Mouse (Mus musculus): ENCODE data around the gene Trim56. TPM values are rescaled to one million over a fixed set of nuclear protein-coding genes. Genes with fewer than 3 reads are reported as not detected.

Trim56 gene
- total RNA-seq, 1 experiment from 2014 or later = 38.1 TPM

DNA sequence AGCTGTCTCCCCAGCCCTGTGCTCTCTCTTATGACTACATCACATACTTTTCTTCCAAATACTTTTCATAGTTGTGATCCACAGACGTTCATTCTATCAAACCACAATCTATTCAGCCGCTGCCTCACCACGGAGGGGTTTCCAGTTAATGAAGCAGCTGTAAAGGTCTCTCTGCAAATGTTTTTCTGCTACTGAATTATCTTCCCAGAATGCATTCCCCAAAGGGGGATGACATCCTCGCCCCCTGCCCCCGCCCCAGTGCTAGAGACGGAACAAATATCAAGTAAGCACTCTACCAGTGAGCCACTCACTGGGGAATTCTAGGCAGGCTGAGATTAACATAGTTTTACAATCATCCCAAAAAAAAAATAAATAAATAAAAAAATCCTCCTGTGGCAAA is 7.9 kb downstream of the Trim56 start:
- DNase-seq = no peak

DNA sequence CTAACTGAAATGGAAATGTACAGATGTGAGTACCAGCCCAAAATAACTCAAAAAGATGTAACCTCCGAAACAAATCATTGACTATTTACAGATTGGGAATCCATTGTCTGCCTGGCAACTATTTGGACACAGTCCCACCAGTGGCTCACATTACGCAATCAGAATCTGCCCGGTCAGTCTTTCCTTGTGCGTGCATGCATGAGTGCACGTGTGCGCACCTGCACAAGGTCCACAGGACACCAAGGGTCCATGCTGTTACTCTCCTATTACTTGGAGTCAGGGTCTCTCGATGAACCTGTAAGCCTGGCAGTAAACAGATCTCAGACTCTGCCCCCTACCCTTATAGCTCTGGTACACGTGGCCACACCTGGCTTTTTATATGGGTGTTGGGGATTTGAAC is 8.3 kb downstream of the Trim56 start:
- no peak for DNase-seq

- DNase-seq = peak; percentile 86
Measured at GRCm38 (mm10) chr5:137107024-137107423, 9.0 kb downstream of the Trim56 start.

DNA sequence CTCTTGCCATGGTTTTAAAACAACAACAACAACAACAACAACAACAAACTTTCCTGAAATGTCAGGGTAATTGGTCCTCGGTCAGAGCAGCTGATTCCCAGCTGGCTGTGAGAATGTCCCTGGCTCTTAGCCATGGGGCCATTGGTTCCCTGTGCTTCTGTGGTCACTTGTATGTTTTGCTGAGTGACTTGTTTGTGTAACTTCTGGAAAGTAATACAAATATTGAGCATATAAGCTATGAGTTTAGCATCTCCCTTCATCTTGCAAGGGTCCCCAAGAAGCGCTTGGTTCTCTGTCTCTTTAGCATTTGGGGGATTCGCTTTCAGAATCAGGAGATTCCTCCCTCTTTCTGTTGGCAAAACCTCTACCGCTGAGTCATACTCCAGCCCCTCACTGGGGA is 9.6 kb downstream of the Trim56 start:
- DNase-seq = no peak

DNA sequence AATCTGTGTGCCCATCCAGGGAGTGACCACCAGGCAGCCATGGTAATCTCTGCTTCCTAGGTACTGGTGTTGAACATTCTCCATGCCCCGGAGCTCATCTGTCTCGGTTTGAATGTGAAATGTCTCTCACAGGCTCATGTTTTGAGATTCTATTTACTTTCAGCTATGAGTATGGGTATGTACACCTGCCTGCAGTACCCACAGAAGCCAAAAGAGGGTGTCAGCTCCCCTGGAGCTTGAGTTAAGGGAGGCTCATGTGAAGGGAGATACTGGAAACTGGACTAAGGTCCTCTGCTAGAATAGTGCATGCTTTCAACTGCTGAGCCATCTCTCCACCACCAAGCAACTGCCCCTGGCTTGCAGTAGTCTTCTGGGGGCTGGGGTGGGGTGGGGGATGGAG is 12.0 kb downstream of the Trim56 start:
- DNase-seq = no peak

- DNase-seq = peak; percentile 88
Measured at GRCm38 (mm10) chr5:137102575-137103522, 13.2 kb downstream of the Trim56 start.

DNA sequence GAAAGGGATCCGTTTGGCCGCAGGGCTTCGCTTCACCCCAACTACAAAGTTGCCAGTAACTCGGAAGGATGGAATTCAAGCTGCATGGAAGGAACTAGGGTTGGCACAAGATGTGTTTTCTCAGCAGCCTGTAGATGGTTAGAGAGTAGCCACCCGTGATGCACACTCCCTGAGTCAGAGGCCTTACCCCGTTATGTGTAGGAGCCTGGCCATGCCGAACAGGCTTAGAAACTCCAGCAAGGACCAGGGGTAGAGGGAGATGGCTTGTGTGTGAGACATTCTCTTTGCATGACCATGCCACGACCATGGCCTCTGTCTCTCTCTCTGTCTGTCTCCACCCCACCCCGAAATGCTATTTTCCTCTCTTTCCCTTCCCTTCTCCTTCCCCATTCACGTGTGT is 13.9 kb downstream of the Trim56 start:
- DNase-seq = no peak

- DNase-seq = no peak
Measured at GRCm38 (mm10) chr5:137100660-137101059, 15.3 kb downstream of the Trim56 start.

DNA sequence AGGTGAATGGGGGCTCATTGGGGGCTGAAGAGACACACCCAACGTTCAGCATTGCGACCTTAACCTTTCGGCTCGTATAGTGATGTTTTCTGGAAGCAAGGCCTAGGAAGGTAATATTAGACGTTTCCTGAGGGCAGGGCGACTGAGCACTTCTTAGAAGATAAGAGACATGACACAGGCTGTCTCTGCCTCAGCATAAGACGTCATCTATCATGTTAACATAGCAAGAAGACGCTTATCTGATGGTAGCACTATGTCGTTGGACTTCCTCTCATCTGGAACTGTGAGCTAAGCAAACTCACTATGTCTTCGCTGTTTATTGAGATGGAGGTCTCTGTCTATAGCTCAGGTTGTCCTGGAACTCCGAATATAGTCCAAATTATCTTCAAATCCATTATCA is 17.6 kb downstream of the Trim56 start:
- no peak for DNase-seq

DNA sequence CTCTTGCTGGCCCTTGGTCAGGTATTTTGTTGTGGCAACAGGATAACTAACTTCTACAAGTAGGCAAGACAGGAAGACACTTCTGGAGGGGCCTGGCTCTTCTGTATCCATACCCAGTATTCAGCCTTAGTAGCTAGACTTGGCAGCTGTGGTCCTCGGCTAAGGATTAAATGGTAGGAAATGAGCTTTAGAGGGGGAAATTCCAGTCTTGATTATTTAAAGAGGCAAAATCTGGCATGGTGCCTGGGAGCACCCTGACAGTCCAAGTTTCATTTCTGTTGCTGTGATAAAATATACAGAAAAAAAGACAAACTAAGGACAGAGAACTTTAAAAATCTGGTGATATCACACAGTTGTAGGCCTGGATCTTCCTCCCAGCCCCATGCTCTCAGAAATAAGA is 20.0 kb downstream of the Trim56 start:
- no peak for DNase-seq

GRCm38 (mm10) chr5:137095135-137095534 is 20.9 kb downstream of the Trim56 start:
- DNase-seq = no peak

DNA sequence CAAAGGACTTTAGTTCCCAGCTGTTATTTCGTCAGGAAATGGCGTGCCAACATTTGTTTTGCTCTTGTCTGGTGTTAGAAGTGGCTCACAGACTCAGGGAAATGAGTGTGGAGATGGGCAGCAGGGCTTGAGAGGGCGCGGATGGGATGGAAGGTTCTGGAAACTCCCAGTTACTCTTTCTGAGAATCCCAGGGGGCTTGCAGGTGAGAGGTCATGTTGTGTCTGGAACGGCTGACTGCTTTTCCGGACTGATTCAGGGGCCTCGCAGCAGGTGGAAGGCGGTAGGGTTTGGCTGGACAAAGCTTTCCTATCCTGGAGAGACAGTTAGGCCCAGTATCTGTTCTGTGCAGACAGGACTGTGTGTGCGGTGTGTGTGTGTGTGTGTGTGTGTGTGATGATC is 22.3 kb downstream of the Trim56 start:
- peak; percentile 27 for DNase-seq

DNA sequence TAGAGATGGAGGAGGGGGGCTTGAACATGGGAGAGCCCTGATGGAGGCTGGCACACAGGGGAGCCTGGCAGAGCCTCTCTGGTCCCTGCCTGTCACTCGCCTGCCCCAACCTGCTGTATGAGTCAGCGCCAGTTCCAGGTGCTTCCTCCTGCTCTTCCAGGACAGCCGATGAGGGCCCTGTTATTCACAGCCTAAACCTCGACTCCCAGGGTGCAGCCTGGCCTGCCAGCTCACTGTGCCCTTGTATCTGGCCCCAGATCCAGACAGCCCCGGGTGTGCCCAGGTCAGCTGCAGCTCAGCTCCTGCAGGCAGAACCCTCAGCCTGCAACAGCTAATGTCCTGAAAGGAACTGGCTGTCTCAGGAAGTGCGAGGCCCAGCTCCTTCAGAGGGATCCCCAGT is 24.4 kb downstream of the Trim56 start:
- DNase-seq = peak; percentile 31

DNA sequence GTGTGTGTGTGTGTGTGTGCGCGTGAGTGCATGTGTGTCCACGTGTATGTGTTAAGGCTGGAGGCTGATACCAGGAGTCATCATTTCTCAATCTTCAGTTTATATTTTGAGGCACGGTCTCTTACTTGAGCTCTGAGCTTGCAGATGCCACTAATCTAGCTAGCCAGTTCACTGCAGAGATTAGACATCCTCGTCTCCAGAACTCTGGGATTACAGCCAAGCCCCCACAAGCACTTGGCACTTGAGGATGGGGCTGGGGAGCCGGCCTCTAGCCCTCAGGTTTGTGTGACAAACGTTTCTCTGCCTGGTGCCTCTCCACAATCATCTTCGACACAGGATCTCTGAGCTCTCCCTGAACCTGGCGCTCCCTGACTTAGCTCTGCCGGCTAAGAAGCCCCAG is 25.1 kb downstream of the Trim56 start:
- no peak for DNase-seq

DNA sequence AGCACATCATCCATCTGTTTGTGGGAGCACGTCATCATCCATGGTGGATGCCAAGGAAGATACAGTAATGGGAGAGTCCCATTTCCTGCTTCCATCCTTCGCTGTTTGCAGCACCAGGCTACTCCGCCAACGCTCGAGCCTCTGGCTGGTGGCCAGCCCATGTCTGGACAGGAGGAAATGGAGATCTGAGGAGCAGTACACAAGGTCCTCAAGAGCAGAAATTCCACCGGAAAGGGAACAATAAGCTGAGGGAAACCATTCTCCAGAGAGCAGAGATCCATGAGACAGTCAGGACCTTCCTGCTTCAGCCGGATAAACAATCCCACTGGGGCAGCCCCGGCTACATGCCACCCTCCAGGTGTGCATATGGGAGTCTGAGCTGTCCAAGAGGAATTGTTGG is 28.6 kb downstream of the Trim56 start:
- peak; percentile 77 for DNase-seq

- DNase-seq = no peak
Measured at GRCm38 (mm10) chr5:137085731-137086130, 30.3 kb downstream of the Trim56 start.

- DNase-seq = no peak
Measured at GRCm38 (mm10) chr5:137085021-137085420, 31.0 kb downstream of the Trim56 start.

GRCm38 (mm10) chr5:137083051-137083450 is 33.0 kb downstream of the Trim56 start:
- no peak for DNase-seq

DNA sequence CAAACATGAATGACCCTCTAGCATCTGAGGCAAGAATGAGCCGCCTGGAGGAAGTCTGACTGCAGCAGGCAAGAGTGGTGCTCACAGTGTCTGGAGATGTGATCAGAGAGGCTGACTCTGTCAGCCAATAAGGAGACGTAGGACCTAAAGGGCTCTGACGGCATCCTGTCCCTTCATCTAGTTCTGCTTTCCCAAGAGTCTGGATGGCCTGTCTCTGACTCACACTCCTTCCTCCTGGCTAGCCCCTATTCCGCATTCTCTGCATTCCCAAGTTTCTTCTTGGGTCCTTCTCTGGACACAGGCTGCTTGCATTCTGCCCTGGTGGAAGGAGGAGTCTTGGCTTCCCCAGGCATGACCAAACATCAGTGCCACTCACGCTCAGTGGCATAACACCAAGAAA is 36.2 kb downstream of the Trim56 start:
- peak; percentile 25 for DNase-seq

DNA sequence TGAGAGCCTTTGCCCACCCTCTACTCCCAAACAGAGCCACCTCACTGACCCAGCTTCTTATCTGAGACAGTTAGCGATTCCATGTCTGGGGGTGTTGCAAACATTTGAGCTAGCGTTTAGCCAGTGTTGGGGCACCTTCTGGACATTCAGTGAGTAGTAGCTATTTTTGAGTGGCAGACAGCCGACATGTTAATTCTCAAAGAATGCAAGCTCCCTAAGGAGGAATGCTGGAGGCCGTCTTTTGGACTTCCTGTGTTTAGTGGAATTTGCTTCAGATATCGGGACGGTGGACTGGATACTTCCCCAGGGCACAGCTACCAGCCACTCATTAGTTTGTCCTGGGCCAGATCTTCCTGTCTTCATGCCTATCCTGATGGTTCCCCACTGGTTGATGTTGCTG is 37.4 kb downstream of the Trim56 start:
- DNase-seq = no peak

GRCm38 (mm10) chr5:137078041-137078440 is 38.0 kb downstream of the Trim56 start:
- no peak for DNase-seq

DNA sequence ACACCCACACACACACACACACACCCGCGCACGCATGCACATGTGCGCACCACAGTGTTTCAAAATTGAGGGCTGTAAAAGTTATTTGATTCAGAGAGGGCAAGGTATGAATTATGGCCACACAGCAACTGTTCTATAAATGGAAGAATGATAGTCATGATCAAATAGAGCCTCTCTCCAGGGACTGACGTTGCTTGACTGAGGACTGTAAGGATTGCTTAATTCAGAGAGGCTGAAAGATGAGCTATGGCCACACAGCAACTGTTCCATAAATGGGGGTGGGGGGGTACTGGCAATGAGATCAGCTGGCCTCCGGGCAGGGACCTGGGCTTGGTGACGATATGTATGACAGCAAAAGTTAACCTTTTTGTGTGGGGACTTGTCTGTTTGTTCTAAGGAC is 38.8 kb downstream of the Trim56 start:
- DNase-seq = no peak

DNA sequence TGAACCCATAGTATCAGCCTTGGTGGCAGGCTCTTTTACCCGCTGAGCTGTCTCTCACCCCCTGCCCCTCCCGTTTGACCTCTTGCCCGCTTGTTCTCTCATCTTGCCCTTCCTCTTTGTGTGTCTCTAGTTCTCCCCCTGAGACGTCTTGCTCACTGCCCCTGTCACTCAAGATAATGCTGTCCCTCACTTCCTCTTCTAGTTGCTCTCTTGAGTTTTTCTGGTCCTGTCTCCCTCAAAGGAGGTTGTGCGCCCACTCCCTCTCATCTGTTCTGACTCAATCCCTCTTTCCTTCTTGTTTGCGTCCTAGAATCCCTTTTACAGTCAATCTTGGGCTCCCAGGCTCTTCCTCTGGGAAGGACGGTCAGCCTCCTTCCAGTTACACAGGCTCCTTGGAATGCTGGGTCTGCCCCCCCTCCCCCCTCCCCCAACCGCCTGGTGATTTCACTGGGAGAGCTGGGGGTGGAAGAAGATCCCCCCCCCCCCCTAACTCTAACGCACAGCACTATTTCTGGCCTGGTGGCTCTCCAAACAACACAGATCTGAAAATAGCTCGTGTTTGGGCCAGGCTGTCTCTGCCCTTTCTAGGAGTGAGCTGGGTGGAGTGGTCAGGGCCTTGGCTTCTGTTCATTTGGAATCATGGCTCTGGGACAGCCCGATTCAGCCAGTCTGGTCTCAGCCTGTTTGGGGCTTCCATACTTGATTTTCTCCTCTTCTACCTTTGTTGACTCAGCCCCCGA is 39.6 kb downstream of the Trim56 start:
- peak; percentile 14 for DNase-seq

- no peak for DNase-seq
Measured at GRCm38 (mm10) chr5:137075726-137076125, 40.3 kb downstream of the Trim56 start.
